Mouse (Mus musculus): Measurements from ENCODE around the gene Eps8. TPM values are rescaled to one million over a fixed set of nuclear protein-coding genes. Genes with fewer than 3 reads are reported as not detected.

The Eps8 gene
- polyA plus RNA-seq, 1 experiment = 50.4 TPM

DNA sequence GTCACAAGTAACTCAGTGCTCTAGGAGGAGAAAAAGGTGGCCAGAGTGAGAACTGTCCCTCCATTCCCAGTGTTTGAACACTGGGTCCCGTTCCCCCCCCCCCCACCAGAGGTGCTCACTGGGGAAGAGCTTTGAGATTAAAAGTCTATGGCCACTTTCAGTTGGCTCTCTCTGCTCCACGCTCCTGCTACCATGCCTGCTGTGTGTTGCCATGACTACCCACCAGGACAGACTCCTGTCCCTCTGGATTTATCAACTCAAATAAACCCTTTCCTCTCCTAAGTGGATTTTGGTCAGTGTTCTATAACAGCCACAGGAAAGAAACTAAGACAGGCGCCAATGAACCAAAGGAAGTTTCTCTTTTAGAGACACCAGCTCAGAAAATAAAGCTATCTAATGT, 128.9 kb downstream of the Eps8 start:
- 28% methylated on average over 3 of the region's 3 CpGs for WGBS
- Histone ChIP-seq H3K4me1 (ENCODE audit: control insufficient read depth, insufficient read depth, low read length) (peaks cover 5% of the 10 kb centered on the region), H3K4me3 (replicated peaks; ENCODE audit: insufficient read depth, low read depth, low read length) (no peak overlapping the region), H3K27ac (ENCODE audit: insufficient read depth, low read length) (no peak overlapping the region), H3K27me3 (ENCODE audit: control insufficient read depth, insufficient read depth, low read length) (no peaks in the 10 kb centered on the region)
- no peak for TF ChIP-seq POLR2A (IDR thresholded peaks at IDR 0.05; ENCODE audit: borderline replicate concordance, insufficient read depth, low read length)
- TF ChIP-seq CTCF (IDR thresholded peaks at IDR 0.05; ENCODE audit: borderline replicate concordance, insufficient read depth, low read depth, low read length) = no peak
- no peak for DNase-seq

GRCm38 (mm10) chr6:137520343-137520704, 134.4 kb downstream of the Eps8 start:
- DNase-seq = no peak
- H3K27ac ChIP-seq (ENCODE audit: insufficient read depth, low read length) = no peak overlapping the region
- no peak for TF ChIP-seq CTCF (IDR thresholded peaks at IDR 0.05; ENCODE audit: borderline replicate concordance, insufficient read depth, low read depth, low read length)
- no peak for TF ChIP-seq POLR2A (IDR thresholded peaks at IDR 0.05; ENCODE audit: borderline replicate concordance, insufficient read depth, low read length)
- peaks cover 5% of the 10 kb centered on the region for H3K4me1 ChIP-seq (ENCODE audit: control insufficient read depth, insufficient read depth, low read length)
- no peaks in the 10 kb centered on the region for H3K27me3 ChIP-seq (ENCODE audit: control insufficient read depth, insufficient read depth, low read length)
- 75% methylated on average over 8 of the region's 8 CpGs for WGBS
- H3K4me3 ChIP-seq (replicated peaks; ENCODE audit: insufficient read depth, low read depth, low read length) = no peak overlapping the region

DNA sequence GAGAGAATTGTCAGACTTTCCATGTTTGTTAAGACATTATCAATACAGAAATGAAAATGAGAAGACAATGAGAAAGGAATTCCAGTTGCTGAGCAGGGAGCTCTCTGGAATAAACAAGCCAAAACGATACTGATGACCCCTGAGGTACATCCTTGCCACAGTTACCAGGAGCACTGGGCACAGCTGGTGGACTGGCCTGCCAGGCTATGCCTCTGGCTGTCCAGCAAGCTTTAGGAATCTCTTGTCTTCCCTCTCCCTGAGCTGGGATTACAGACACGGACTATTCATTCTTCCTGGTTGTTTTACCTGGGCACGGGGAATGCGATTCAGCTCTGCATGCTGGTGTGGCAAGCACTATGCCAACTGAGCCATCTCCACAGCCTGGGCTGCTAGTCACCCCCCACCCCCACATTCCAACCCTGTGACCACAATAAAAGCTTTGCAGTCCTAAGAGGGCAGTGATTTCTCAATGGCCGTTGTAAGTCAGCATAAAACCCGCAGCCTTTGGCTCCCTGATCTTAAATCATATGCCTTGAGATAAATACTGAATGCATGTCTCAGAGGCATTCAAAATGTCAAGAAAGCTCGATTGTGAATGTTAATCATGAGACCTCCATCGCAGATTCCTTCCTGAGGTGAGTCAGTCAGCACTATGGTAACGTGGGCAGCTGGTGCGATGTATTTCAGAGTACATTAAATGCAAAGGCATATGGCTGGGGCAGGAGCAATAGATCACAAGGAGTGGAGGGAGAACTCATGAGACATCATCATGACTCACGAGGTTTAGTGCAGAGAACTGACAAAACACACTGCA, 134.9 kb downstream of the Eps8 start:
- no peak for TF ChIP-seq CTCF (IDR thresholded peaks at IDR 0.05; ENCODE audit: borderline replicate concordance, insufficient read depth, low read depth, low read length)
- no peak overlapping the region for H3K27ac ChIP-seq (ENCODE audit: insufficient read depth, low read length)
- 70% methylated on average over 11 of the region's 11 CpGs for WGBS
- peaks cover 5% of the 10 kb centered on the region for H3K4me1 ChIP-seq (ENCODE audit: control insufficient read depth, insufficient read depth, low read length)
- H3K4me3 ChIP-seq (replicated peaks; ENCODE audit: insufficient read depth, low read depth, low read length) = no peak overlapping the region
- no peak for DNase-seq
- H3K27me3 ChIP-seq (ENCODE audit: control insufficient read depth, insufficient read depth, low read length) = no peaks in the 10 kb centered on the region

DNA sequence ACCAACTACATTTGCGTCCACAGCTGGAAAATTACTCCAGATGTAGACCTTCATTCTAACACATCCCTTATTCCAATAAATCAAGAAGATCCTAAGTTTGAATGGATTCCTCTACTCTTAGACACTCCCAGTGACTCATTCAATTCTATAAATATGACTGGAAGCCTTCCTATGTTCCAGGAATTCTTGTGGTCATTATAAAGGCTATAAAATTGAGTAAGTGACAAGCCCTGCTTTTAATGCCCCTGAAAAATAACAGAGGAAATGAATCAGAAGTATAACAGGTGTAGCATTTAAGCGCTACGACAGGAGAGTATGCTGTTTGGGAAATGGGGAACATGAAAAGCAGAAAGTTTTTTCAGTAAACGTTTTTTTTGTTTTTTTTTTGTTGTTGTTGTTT, 139.8 kb downstream of the Eps8 start:
- no peak for DNase-seq
- Histone ChIP-seq H3K4me3 (replicated peaks; ENCODE audit: insufficient read depth, low read depth, low read length) (no peak overlapping the region), H3K27ac (ENCODE audit: insufficient read depth, low read length) (no peak overlapping the region), H3K4me1 (ENCODE audit: control insufficient read depth, insufficient read depth, low read length) (no peaks in the 10 kb centered on the region), H3K27me3 (ENCODE audit: control insufficient read depth, insufficient read depth, low read length) (no peaks in the 10 kb centered on the region)
- TF ChIP-seq CTCF (IDR thresholded peaks at IDR 0.05; ENCODE audit: borderline replicate concordance, insufficient read depth, low read depth, low read length) (no peak), POLR2A (IDR thresholded peaks at IDR 0.05; ENCODE audit: borderline replicate concordance, insufficient read depth, low read length) (no peak)
- 80% methylated on average over 4 of the region's 4 CpGs for WGBS

GRCm38 (mm10) chr6:137512753-137513152, 141.9 kb downstream of the Eps8 start:
- no peak for TF ChIP-seq CTCF (IDR thresholded peaks at IDR 0.05; ENCODE audit: borderline replicate concordance, insufficient read depth, low read depth, low read length)
- Histone ChIP-seq H3K27me3 (ENCODE audit: control insufficient read depth, insufficient read depth, low read length) (no peaks in the 10 kb centered on the region), H3K27ac (ENCODE audit: insufficient read depth, low read length) (no peak overlapping the region), H3K4me3 (replicated peaks; ENCODE audit: insufficient read depth, low read depth, low read length) (no peak overlapping the region), H3K4me1 (ENCODE audit: control insufficient read depth, insufficient read depth, low read length) (no peaks in the 10 kb centered on the region)
- 78% methylated on average over 5 of the region's 5 CpGs for WGBS
- no peak for DNase-seq

- TF ChIP-seq POLR2A (IDR thresholded peaks at IDR 0.05; ENCODE audit: borderline replicate concordance, insufficient read depth, low read length) = no peak
- no peak for TF ChIP-seq CTCF (IDR thresholded peaks at IDR 0.05; ENCODE audit: borderline replicate concordance, insufficient read depth, low read depth, low read length)
- H3K27me3 ChIP-seq (ENCODE audit: control insufficient read depth, insufficient read depth, low read length) = no peaks in the 10 kb centered on the region
- no peak for DNase-seq
- H3K27ac ChIP-seq (ENCODE audit: insufficient read depth, low read length) = no peak overlapping the region
- H3K4me3 ChIP-seq (replicated peaks; ENCODE audit: insufficient read depth, low read depth, low read length) = no peak overlapping the region
- 77% methylated on average over 14 of the region's 14 CpGs for WGBS
- H3K4me1 ChIP-seq (ENCODE audit: control insufficient read depth, insufficient read depth, low read length) = no peaks in the 10 kb centered on the region
Observed at GRCm38 (mm10) chr6:137509341-137510045, 145.2 kb downstream of the Eps8 start.

DNA sequence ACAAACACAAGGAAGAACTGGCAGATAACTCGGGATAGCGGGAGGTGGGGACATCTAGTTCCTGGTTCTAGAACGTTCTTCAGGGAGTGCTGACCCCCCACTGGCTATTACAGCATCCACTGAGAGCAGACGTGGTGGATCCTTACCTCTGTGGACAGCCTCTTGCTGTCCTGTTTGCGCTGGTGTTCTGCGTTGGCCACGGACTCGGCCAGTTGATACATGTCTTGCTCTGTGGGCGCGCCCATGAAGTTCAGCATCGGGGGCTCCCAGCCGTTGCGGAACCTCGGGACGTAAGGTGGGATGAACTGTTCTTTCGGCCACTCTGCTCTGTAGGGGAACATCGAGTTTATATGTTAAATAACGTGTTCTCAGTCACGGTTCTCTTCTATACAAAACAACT, 145.7 kb downstream of the Eps8 start:
- TF ChIP-seq POLR2A (IDR thresholded peaks at IDR 0.05; ENCODE audit: borderline replicate concordance, insufficient read depth, low read length) (no peak), CTCF (IDR thresholded peaks at IDR 0.05; ENCODE audit: borderline replicate concordance, insufficient read depth, low read depth, low read length) (no peak)

GRCm38 (mm10) chr6:137506563-137506962, 148.1 kb downstream of the Eps8 start:
- Histone ChIP-seq H3K27me3 (ENCODE audit: control insufficient read depth, insufficient read depth, low read length) (no peaks in the 10 kb centered on the region), H3K27ac (ENCODE audit: insufficient read depth, low read length) (no peak overlapping the region), H3K4me1 (ENCODE audit: control insufficient read depth, insufficient read depth, low read length) (no peaks in the 10 kb centered on the region), H3K4me3 (replicated peaks; ENCODE audit: insufficient read depth, low read depth, low read length) (no peak overlapping the region)
- WGBS = 93% methylated on average over 7 of the region's 7 CpGs
- TF ChIP-seq POLR2A (IDR thresholded peaks at IDR 0.05; ENCODE audit: borderline replicate concordance, insufficient read depth, low read length) = no peak
- no peak for DNase-seq

More for the DNA sequence above, 145.7 kb downstream of the Eps8 start:
- Histone ChIP-seq H3K27me3 (ENCODE audit: control insufficient read depth, insufficient read depth, low read length) (no peaks in the 10 kb centered on the region), H3K4me3 (replicated peaks; ENCODE audit: insufficient read depth, low read depth, low read length) (no peak overlapping the region), H3K27ac (ENCODE audit: insufficient read depth, low read length) (no peak overlapping the region), H3K4me1 (ENCODE audit: control insufficient read depth, insufficient read depth, low read length) (no peaks in the 10 kb centered on the region)
- no peak for DNase-seq
- WGBS = 93% methylated on average over 19 of the region's 19 CpGs
